Mouse (Mus musculus) left cerebral cortex, postnatal 14 days (tissue): ENCODE data around the gene Cenpv. TPM values are rescaled to one million over a fixed set of nuclear protein-coding genes. Genes with fewer than 3 reads are reported as not detected.
"Not testable (repeated sequence)": the region's sequence is repeated elsewhere in the genome, so short reads cannot be mapped to it uniquely, and the experiment has no call there.

Source experiments
- DNase-seq, 2 experiments: peaks; one replicate each; pipeline ENCODE4 v3.0.0; 2021 to 2022; ENCODE audit warnings: low spot score in 2 of 2, mixed read lengths in 1 of 2
- intact Hi-C: fragments of 180-260 bp; cut with DNase I; formaldehyde crosslinking; loops from one replicate; pipeline ENCODE4 v1.15.1; 2025
- total RNA-seq, 2 experiments: library from RNA; stranded (reverse); gene quantifications; 2 replicates each; pipeline ENCODE4 v1.2.3; 2021

Cenpv gene
- total RNA-seq, 2 experiments from 2014 or later: 37.7 to 45.0 TPM

- no peak for DNase-seq
- intact Hi-C loops: no loop called here
Observed at GRCm38 (mm10) chr11:62511444-62512202, 27.4 kb downstream of the Cenpv start.

GRCm38 (mm10) chr11:62510956-62511355, 28.1 kb downstream of the Cenpv start:
- intact Hi-C loops: no loop called here
- no peak for DNase-seq

GRCm38 (mm10) chr11:62509571-62509970, 29.5 kb downstream of the Cenpv start:
- DNase-seq: no peak
- intact Hi-C loops: no loop called here

GRCm38 (mm10) chr11:62508816-62509215, 30.2 kb downstream of the Cenpv start:
- intact Hi-C loops, DNase-seq: not testable (repeated sequence)

GRCm38 (mm10) chr11:62508365-62508764, 30.7 kb downstream of the Cenpv start:
- DNase-seq, intact Hi-C loops: not testable (repeated sequence)

GRCm38 (mm10) chr11:62507683-62508082, 31.4 kb downstream of the Cenpv start:
- no peak for DNase-seq
- intact Hi-C loops: no loop called here

DNA sequence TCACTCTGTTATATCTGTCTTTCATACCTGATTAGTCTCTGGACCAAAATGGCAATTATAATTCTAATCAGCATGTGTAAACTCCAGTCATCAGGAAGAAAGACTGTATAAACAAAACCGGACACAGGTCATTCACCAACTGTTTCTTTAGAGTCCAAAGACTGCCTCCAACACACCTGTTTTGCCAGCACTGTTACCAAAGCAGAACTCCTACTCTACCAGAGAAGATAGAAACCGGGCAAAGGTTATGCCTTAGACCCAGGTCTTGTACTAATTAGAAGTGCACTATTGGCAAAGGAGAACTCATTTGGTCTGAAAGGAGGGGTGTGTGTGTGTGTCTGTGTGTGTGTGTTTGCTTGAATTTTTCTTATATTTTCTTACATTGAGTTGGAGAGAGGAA, 38.5 kb downstream of the Cenpv start:
- DNase-seq: no peak
- intact Hi-C loops: no loop called here

- intact Hi-C loops: no loop called here
- no peak for DNase-seq
Observed at GRCm38 (mm10) chr11:62498802-62499201, 40.3 kb downstream of the Cenpv start.

DNA sequence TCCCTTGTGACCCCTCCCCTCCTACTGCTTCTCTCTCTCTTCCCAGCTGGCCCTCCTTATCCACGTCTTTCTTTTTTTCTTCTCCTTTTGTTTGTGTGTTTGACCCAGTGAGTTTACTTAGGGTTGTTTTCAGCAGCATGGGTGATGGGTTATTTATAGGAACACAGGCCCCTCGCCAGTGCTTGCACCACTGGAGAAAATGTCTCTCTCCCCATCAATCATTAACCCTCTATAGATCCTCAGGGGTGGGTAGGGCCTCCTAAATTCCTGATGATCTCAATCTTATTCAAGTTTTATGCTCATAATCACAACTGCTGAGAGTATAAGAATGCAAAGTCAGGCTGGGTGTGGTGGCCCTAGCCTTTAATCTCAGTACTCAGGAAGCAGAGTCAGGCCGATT, 41.9 kb downstream of the Cenpv start:
- DNase-seq: no peak
- intact Hi-C loops: no loop called here

- intact Hi-C loops: no loop called here
- DNase-seq: no peak
Observed at GRCm38 (mm10) chr11:62496151-62496715, 42.8 kb downstream of the Cenpv start.

DNA sequence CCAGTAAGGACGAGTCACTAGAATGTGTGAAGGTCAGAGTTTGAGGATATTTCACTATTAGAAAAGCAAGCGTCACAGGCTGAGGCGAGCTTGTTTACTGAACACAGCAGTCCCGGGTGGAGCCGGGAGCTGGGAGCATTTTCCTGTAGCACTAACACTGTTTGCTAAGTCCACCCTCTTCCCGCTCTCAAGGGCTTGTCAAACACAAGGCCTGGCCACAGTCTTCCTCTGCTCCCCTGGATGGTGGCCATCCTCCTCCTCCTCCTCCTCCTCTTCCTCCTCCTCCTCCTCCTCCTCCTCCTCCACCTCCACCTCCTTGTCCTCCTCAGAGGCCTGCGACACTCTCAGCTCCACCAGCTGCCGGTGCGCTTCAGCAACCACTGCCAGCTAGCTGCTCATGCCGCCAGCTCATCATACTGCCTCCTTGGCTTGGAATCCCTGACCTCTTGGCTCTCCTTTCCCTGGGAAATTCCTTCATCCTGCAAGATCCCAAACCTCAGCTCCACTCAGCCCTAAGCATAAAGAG, 43.7 kb downstream of the Cenpv start:
- intact Hi-C loops: no loop called here
- DNase-seq: no peak

DNA sequence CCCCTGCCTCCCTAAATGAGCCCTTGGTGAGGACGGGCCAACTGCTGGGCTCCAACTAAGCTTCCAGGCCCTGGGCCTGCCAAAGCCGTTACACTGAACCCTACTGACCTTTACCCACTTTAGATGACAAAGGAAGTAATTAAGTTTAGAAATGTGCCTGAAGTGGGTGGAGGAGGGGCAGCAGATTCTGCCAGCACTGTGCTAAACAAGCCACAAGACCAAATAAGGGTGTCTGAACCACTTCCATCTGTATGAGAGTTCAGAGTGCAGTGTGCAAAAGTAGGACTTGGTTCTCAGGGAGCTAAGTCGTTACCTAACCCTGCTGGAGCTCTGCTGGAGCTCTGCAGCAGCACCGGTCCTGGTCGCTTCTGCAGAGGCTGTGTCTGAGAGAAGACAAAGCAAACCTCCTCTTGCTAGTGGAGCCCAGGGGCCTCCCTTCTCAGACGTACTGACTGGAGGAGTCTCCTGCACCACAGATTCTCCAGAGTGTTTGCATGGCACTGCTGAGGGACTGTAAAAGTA, 44.2 kb downstream of the Cenpv start:
- DNase-seq: peak; percentile 11 to 62
- intact Hi-C loops: no loop called here

- intact Hi-C loops: no loop called here
- no peak for DNase-seq
Observed at GRCm38 (mm10) chr11:62493701-62494100, 45.4 kb downstream of the Cenpv start.

GRCm38 (mm10) chr11:62487540-62488350, 51.3 kb downstream of the Cenpv start:
- intact Hi-C loops: no loop called here
- no peak for DNase-seq

DNA sequence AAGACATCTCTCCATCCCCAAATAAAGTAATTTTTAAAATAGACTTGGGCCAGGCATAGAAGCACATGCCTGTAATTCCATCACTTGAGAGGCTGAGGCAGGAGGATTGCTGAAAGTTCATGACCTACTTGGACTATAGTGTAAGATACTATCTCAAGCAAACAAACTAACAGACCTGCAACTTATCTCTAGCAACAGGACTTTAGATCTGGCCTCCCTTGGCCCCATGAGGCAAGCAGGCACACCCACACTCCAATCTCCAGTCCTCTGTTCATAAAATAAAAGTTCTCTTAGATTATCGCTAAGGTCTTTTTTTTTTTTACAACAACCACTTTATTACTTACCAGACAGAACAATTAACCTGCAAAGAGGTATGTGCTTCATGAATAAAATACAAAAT, 52.1 kb downstream of the Cenpv start:
- intact Hi-C loops: no loop called here
- DNase-seq: no peak

- no peak for DNase-seq
- intact Hi-C loops: no loop called here
Observed at GRCm38 (mm10) chr11:62479581-62479980, 59.5 kb downstream of the Cenpv start.

DNA sequence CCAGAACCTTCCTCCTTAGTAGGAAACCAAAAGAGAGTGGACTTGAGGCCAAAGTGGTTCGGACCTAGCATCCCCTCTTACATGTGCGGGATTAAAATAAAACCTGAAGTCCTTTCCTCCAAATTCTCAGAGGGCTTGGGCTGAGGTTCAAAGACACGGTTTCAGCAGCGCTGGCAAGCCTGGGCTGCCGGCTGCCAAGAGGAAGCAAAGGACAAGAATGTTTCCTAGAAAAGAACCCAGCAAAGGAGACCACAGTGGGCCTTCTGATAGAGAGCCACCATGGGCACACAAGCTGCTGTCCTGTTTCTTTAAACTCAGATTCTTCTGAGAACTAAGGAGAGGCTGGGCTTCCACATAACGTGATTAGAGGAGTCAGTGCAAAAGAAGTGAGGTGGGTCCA, 60.1 kb downstream of the Cenpv start:
- no peak for DNase-seq
- intact Hi-C loops: no loop called here

- intact Hi-C loops: no loop called here
- no peak for DNase-seq
Observed at GRCm38 (mm10) chr11:62476156-62476555, 62.9 kb downstream of the Cenpv start.
